Mouse (Mus musculus): ENCODE results near the gene Mccc2. TPM values are rescaled to one million over a fixed set of nuclear protein-coding genes. Genes with fewer than 3 reads are reported as not detected.

Mccc2 gene
- polyA plus RNA-seq, 1 experiment from 2014 or later = 36.5 TPM

Other genes with a start within 250 kb of the Mccc2 start
- 32.1 and 32.8 TPM in 2 replicates for gene Cartpt, start 114.5 kb downstream of the Mccc2 start, polyA plus RNA-seq (2014; fragmentation: Nextera tagmentation; extraction: Ambion mirVana)
- gene Bdp1, start 88.4 kb upstream of the Mccc2 start, polyA plus RNA-seq (2014; fragmentation: Nextera tagmentation; extraction: Ambion mirVana) = 23.0 and 31.6 TPM in 2 replicates
- 264 and 267 TPM in 2 replicates for gene Serf1, start 92.4 kb upstream of the Mccc2 start, polyA plus RNA-seq (2014; fragmentation: Nextera tagmentation; extraction: Ambion mirVana)
- 78.4 and 82.6 TPM in 2 replicates for gene Smn1, start 109.2 kb upstream of the Mccc2 start, polyA plus RNA-seq (2014; fragmentation: Nextera tagmentation; extraction: Ambion mirVana)
- gene Naip2, start 186.5 kb upstream of the Mccc2 start, polyA plus RNA-seq (2014; fragmentation: Nextera tagmentation; extraction: Ambion mirVana) = 0.19 and 0.25 TPM in 2 replicates
- gene Naip5, start 230.7 kb upstream of the Mccc2 start, polyA plus RNA-seq (2014; fragmentation: Nextera tagmentation; extraction: Ambion mirVana) = 0.14 and 0.15 TPM in 2 replicates